Mouse (Mus musculus): Measurements from ENCODE around the gene Hhat. TPM values are rescaled to one million over a fixed set of nuclear protein-coding genes. Genes with fewer than 3 reads are reported as not detected.

The Hhat gene
- total and polyA plus RNA-seq, 2 experiments from 2014 or later, result 2.5 to 3.4 TPM

- Histone ChIP-seq H3K9ac (replicated peaks; ENCODE audit: low read length, poor library complexity, severe bottlenecking) (no peak overlapping the region), H3K9me3 (ENCODE audit: low read length) (no peaks in the 10 kb centered on the region), H3K36me3 (ENCODE audit: insufficient read depth, low read length) (no peaks in the 10 kb centered on the region), H3K4me1 (ENCODE audit: insufficient read depth, low read length) (no peaks in the 10 kb centered on the region), H3K4me3 (ENCODE audit: low read depth, low read length) (no peak overlapping the region), H3K27me3 (ENCODE audit: insufficient read depth, low read length) (no peaks in the 10 kb centered on the region), H3K27ac (ENCODE audit: low read depth, low read length) (no peak overlapping the region), H3K4me2 (ENCODE audit: low read depth, low read length, poor library complexity, severe bottlenecking) (no peak overlapping the region)
- DNase-seq (ENCODE audit: low spot score) (no peak), ATAC-seq (ENCODE audit: low FRiP score) (no peak)
- no peak for TF ChIP-seq CTCF (IDR thresholded peaks at IDR 0.05)
- 53% methylated on average over 10 of the region's 10 CpGs for WGBS
Observed at GRCm38 (mm10) chr1:192806168-192807157, 35.4 kb upstream of the Hhat start.

- ATAC-seq (ENCODE audit: low FRiP score) (no peak), DNase-seq (ENCODE audit: low spot score) (no peak)
- Histone ChIP-seq H3K27ac (ENCODE audit: low read depth, low read length) (no peak overlapping the region), H3K4me1 (ENCODE audit: insufficient read depth, low read length) (no peaks in the 10 kb centered on the region), H3K9ac (replicated peaks; ENCODE audit: low read length, poor library complexity, severe bottlenecking) (no peak overlapping the region), H3K27me3 (ENCODE audit: insufficient read depth, low read length) (no peaks in the 10 kb centered on the region), H3K4me3 (ENCODE audit: low read depth, low read length) (no peak overlapping the region), H3K9me3 (ENCODE audit: low read length) (no peaks in the 10 kb centered on the region), H3K4me2 (ENCODE audit: low read depth, low read length, poor library complexity, severe bottlenecking) (no peak overlapping the region), H3K36me3 (ENCODE audit: insufficient read depth, low read length) (no peaks in the 10 kb centered on the region)
- 83% methylated on average over 8 of the region's 8 CpGs for WGBS
- TF ChIP-seq CTCF (IDR thresholded peaks at IDR 0.05), result no peak
Observed at GRCm38 (mm10) chr1:192800338-192800737, 29.3 kb upstream of the Hhat start.

DNA sequence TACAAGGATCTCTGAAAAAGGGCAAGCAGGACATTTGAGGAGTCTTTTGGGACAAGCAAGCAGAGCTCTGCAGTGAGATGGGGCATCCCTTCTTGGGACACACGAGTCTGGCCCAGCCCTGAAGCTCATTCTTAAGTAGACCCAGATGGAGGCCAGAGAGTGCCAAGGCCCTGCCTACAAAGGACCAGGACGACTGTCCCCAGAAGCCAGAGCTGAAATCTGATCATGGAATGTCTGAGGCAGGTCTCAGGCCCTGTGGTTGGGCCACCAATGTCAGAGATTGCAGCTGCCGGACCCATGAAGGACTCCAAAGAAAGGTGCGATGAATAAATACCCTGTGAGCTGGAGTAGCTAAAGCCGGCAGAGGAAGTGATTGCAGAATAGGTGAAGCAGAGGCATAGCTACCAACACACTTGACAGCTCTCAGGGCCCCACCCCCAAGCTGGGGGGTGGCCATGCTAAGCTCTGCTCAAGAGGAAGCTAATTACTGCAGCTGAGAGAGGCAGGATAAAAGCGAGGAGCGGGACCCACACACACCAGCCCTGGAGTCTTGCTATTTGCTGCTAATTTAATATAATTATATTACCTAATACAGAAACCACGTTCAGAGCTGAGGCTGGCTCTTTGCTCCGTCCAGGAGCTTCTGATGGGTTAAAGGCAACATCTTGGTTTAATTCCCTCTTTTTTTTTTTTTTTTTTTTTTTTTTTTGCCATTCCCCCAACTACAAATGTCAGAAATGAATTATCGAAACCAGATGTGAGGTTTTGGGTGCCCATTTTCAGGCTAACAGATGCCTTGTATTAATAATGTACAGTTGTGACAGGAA lies 28.4 kb upstream of the Hhat start:
- no peak for ATAC-seq (ENCODE audit: low FRiP score)
- TF ChIP-seq CTCF (IDR thresholded peaks at IDR 0.05), result no peak
- DNase-seq (ENCODE audit: low spot score), result no peak
- H3K4me2 ChIP-seq (ENCODE audit: low read depth, low read length, poor library complexity, severe bottlenecking), result no peak overlapping the region
- H3K27me3 ChIP-seq (ENCODE audit: insufficient read depth, low read length), result no peaks in the 10 kb centered on the region
- WGBS, result 33% methylated on average over 10 of the region's 10 CpGs
- no peak overlapping the region for H3K4me3 ChIP-seq (ENCODE audit: low read depth, low read length)
- no peaks in the 10 kb centered on the region for H3K9me3 ChIP-seq (ENCODE audit: low read length)
- no peak overlapping the region for H3K27ac ChIP-seq (ENCODE audit: low read depth, low read length)
- H3K9ac ChIP-seq (replicated peaks; ENCODE audit: low read length, poor library complexity, severe bottlenecking), result no peak overlapping the region
- H3K4me1 ChIP-seq (ENCODE audit: insufficient read depth, low read length), result no peaks in the 10 kb centered on the region
- H3K36me3 ChIP-seq (ENCODE audit: insufficient read depth, low read length), result no peaks in the 10 kb centered on the region

DNA sequence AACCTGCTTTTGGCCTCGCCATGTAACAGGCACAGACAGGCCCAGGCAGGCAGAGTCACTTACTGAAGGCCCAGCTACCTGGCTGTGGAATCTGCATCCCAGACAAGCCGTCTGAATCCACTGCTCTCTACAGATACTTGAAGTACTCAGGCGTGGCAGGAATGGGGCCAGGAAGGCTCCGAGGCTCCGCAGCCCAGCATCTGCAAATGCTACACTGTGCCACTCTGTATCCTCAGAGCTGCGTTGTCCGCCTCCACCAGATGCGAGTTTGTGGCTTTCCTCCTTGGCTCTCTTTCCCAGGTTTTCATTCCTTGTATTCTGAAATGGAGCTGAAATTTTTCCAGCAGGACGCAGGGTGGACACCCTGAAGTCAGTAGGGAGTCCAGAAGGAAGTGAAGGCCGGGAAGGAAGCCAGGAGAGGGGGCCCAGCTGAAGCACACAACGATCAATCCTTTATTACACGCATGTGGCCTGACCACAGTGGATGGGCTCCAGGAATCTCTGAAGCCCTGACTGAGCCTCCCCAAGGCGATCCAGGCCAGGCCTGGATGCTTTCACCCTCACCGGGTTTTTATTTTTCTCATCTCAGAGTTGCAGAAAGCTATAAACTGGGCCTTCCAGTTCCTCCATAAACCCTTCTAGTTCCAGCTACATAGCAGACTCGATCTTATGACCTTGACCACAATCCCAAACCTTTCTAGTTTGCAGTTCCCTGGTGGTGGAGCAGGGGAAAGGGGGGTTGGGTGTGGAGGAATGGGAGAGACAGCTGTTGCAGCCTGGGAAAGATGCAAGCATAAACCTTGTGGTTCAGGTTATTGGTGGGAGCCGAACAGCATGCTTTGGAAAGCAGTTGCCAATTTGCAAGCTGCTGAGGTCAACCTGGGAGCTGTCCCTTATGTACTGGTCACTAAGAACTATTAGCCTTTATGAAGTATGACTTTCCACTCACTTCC lies 27.5 kb upstream of the Hhat start:
- no peak overlapping the region for H3K9ac ChIP-seq (replicated peaks; ENCODE audit: low read length, poor library complexity, severe bottlenecking)
- DNase-seq (ENCODE audit: low spot score) (no peak), ATAC-seq (ENCODE audit: low FRiP score) (no peak)
- no peak overlapping the region for H3K27ac ChIP-seq (ENCODE audit: low read depth, low read length)
- no peaks in the 10 kb centered on the region for H3K4me1 ChIP-seq (ENCODE audit: insufficient read depth, low read length)
- no peak overlapping the region for H3K4me3 ChIP-seq (ENCODE audit: low read depth, low read length)
- H3K4me2 ChIP-seq (ENCODE audit: low read depth, low read length, poor library complexity, severe bottlenecking), result no peak overlapping the region
- no peaks in the 10 kb centered on the region for H3K9me3 ChIP-seq (ENCODE audit: low read length)
- no peaks in the 10 kb centered on the region for H3K36me3 ChIP-seq (ENCODE audit: insufficient read depth, low read length)
- TF ChIP-seq CTCF (IDR thresholded peaks at IDR 0.05), result no peak
- no peaks in the 10 kb centered on the region for H3K27me3 ChIP-seq (ENCODE audit: insufficient read depth, low read length)
- 71% methylated on average over 16 of the region's 16 CpGs for WGBS

GRCm38 (mm10) chr1:192797011-192797274 lies 25.9 kb upstream of the Hhat start:
- Histone ChIP-seq H3K36me3 (ENCODE audit: insufficient read depth, low read length) (no peaks in the 10 kb centered on the region), H3K27me3 (ENCODE audit: insufficient read depth, low read length) (no peaks in the 10 kb centered on the region), H3K4me2 (ENCODE audit: low read depth, low read length, poor library complexity, severe bottlenecking) (no peak overlapping the region), H3K27ac (ENCODE audit: low read depth, low read length) (peak overlapping the region; percentile 51; the same call in 1 of the 2 replicates), H3K4me3 (ENCODE audit: low read depth, low read length) (no peak overlapping the region), H3K9ac (replicated peaks; ENCODE audit: low read length, poor library complexity, severe bottlenecking) (no peak overlapping the region), H3K4me1 (ENCODE audit: insufficient read depth, low read length) (peaks cover under 1% of the 10 kb centered on the region; the same call in 1 of the 2 replicates), H3K9me3 (ENCODE audit: low read length) (no peaks in the 10 kb centered on the region)
- WGBS, result 46% methylated on average over 3 of the region's 3 CpGs
- ATAC-seq (ENCODE audit: low FRiP score) (no peak; the same call in 1 of the 2 replicates), DNase-seq (ENCODE audit: low spot score) (no peak)
- no peak for TF ChIP-seq CTCF (IDR thresholded peaks at IDR 0.05)
